Mouse (Mus musculus): ENCODE measurements around the gene Ttc22.

The Ttc22 gene

DNA sequence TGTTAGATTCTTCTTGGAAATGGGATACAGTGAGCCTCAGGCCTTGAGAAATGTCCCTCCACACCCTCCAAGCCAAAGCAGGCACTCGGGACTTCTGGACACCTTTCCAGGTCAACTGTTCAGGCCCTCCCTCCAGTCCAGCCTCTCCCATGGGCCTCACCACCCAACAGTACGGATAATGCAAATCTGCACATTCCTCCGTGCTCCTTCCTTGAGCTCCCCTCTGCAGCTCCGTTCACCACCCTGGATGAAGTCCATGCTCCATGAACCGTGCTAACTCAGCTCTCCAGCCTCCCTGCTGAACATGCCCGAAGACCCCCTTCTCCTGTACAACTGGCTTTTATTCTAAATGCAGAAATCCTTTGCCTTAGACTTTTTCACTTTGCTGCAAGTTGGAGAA lies 42.5 kb downstream of the Ttc22 start:
- no peak for DNase-seq

GRCm38 (mm10) chr4:106665269-106665668 lies 43.0 kb downstream of the Ttc22 start:
- no peak for DNase-seq

- DNase-seq = no peak
Measured at GRCm38 (mm10) chr4:106665673-106666072, 43.4 kb downstream of the Ttc22 start.

- DNase-seq = no peak
Measured at GRCm38 (mm10) chr4:106666546-106666945, 44.3 kb downstream of the Ttc22 start.

DNA sequence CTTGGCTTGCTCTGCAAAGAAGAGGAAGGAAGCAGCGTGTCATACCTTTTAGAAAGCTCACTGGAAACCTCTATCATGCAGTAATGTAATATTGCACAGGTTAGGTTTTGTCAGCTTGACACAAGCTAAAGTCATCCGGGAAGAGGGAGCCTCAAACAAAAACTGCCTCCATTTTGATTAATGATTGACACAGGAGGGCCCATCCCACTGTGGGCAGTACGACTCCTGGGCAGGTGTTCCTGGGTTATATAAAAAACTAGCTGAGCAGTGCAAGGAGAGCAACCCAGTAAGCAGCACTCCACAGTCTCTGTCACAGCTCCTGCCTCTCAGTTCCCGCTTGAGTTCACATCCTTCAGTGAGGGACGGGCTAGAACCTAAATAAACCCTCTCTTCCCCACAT lies 54.5 kb downstream of the Ttc22 start:
- no peak for DNase-seq

- peak; percentile 91 for DNase-seq
Measured at GRCm38 (mm10) chr4:106678442-106679118, 56.3 kb downstream of the Ttc22 start, which contains the start of gene Ttc4. Ttc4 (minus strand) TSS chr4:106678944.

GRCm38 (mm10) chr4:106679152-106679551 lies 56.9 kb downstream of the Ttc22 start:
- DNase-seq = no peak

DNA sequence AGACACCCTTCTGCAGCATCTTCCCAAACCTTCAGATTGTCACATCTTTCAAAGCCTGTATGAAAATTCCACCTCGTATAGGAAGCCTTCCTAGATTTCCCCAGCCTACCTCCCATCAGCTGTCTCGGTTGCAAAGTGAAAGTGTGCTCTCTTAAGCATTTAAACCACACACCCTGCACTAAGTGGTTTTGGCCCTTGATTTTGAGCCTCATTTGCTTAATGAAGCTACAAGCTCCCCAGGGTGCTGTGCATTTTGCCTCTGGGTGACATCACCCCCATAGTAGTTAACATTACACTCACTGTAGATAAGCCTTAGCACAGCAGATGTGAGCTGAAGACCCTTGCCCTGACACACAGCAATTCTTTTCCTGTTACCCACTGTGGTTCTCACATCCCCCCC lies 58.7 kb downstream of the Ttc22 start:
- no peak for DNase-seq

- no peak for DNase-seq
Measured at GRCm38 (mm10) chr4:106688636-106689296, 66.5 kb downstream of the Ttc22 start.

Measured in right cerebral cortex, postnatal 14 days (tissue).